Mouse (Mus musculus) 3T3-L1 (cell line): Measurements from ENCODE around the gene Kcnq1.

Source experiments
- DNase-seq: peaks from one replicate; pipeline ENCODE4 v3.0.0-alpha.2; 2015; ENCODE audit warnings: low read depth, low spot score

Gene Kcnq1

DNA sequence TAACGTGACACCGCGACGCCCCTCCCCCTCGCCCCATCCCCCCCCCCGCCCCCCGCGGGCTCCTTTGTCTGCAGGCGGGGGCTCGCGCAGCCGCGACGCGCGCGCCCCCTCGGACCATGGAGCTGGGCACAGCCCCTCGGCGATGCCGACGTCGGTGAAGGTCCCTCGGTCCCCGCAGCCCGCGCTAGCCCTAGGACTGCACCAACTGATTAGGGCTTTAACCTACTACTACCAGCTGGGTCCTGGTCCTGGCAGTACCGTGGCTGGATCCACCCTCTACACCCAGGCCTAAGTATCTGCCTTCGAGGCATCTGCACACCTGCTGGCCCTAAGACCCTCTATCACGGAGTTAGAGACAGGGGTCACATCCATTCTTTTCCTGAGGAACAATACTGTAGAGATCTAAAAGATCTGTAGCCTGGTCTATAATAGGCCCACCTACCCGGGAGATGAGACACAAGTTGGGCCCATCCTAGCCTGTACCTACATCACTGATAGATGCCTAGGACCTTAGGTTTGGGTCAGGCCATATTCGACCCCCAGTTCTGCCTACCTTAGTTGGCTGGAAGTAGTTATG is 355.2 kb downstream of the Kcnq1 start:
- no peak for DNase-seq

DNA sequence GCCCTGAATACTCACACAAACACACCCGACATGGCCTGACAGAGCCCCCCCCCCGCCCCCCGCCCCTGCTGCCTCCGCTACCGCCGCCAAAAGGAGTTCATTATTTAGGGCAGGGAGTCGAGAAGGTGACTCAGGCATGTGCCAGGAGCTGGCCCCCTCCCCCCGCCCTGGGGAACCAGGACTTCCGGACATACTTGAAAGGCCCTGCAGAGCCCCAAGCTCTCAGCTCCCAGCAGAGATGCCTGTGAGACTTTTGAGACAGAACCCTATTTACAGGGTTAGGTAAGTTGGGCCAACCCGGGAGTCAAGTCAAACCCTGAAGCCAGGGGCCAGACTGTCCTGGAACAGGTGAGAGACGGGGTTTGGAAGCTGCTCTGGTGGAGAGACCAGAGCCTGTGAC is 355.8 kb downstream of the Kcnq1 start:
- DNase-seq, result no peak

DNA sequence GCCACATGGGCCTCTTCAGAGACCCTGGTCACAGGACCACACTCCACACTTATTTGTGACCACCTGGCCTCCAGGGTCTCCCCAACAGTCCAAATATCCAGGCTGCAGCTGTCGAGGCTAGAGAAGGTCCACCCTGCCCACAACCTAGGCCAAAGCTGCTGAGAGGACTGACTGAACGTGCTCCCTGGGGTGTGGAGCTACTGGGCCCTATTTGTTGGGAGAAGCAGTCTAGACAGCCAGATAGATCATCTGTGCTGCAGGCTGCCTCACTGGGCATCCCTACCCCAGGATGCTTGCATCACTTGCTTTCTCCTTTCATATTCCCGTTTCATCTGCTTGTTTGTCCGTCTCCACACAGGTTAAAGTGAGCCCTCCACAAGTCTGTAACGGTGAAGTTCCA is 356.4 kb downstream of the Kcnq1 start:
- no peak for DNase-seq

DNA sequence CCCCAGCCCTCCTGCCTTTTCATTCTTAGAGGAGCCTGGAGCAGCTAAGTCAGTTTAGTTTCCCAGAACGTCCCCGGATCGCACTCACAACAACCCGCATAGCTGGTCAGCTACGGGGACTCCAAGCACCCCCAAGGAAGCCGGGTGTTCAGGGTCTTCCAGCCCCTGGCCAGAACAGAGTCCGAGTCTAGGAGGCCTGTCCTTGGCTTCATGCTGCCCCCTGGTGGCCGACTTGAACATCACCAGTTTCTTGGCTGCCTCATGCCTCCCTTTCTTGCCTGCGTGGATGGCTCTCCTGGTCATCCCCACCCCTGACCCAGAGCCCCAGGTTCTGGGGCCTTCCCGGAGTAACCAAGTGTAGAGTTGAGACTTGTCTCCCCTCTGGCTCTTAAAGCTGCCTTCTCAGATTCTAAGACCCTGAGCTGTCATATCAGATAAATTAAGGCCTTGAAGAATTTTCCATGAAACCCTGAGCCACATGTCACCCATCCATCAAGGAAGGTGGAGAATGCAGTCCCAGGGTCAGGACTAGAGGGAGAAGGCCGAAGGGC is 357.8 kb downstream of the Kcnq1 start:
- DNase-seq, result peak; percentile 61

DNA sequence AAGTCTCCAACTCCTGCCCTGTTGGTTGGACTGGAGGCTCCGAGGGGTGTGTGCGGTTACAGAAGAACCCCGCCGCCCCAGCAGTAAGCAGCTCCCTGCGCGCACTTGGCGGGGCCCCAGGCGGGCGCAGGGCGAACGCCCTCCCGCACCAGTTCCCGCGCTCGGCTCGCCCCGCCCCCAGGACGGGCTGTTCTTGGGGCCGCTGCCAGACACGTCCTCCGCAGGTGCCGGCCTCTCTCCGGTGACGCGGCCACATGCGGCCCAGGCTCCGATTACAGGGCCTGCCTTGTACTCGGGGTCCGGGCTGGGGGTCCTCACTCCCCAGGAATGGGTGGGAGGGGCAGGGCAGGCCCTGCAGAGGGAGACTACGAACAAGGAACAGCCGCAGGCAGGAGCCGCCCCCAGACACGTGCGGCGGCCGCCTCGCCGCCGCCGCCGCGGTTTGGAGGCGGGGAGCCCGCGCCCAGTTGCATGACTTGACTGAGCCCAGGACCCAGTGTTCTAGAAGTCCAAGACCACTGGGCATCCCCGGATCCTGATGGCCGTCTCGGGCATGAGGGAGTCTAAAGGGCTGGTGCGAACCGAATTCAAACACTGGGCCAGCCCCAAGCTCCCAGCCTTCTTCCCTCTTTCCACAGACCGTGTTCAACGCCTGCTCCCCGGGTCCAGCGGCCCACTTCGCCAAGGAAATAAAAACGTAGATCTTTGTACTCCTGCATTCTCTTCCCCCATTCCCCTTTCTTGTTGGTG is 358.8 kb downstream of the Kcnq1 start:
- no peak for DNase-seq

DNA sequence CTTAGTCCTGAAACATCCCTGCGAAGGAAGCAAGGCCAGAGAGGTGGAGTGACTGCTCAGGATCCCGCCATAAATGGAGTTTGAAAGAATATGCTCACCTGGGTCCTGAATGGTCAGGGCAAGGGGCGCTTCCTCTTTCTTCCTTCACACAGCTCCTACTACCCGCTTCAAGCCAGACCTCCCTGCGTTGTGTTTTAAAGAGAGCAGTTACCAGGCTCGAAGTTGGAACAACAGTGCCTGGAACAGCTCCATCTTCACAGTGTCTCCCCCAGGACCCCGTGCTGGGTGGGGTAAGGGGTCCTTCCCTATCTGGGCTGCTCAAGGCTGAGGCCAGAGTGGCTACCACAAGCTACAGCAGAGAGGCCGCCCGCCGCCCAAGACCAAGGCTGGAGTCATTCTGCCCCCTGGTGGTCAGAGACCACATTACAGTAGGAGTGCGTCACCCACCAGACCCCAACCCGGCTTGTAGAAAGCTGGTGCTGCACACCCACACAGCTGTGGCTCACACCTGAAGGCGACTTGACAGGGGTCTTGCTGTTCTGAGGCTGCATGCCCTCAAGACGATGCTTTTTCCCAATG is 360.0 kb downstream of the Kcnq1 start:
- DNase-seq, result peak; percentile 61

DNA sequence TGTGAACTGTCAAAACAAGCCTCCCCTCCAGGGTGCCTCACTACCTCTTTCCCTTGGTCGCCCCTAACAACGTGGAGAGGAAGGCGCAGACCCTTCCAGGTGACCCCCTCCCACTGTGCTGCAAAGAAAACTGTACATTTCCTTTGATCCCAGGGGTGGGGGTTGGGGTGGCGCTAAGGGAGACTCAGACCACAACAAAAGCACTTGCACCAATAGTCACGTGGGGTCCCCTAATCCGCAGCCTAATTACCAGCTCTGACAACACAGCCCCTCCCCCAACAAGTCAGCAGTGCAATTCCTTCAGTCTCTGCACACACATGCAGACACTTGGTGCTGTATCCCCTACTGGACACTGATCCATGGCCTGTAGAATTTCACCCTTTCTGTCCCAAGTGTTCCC is 361.6 kb downstream of the Kcnq1 start:
- DNase-seq, result no peak

DNA sequence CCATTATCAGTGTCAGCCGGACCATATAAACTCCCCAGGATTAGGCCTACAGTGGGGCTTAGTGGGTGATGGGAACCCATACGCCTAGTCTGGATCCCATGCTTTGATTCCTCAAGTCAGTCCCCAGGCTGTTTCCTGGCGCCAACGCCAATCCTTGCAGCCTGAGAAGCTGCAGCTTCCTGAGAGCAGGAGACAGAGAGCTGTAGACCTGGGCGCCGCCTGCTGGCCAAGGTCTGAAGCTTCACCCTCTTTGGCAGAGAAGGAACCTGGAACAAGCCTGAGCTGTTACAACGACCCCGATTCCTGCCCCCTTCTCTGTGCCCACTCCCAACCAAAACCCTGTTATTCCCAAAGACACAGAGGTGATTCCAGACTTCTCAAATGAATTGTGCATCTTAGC is 363.8 kb downstream of the Kcnq1 start:
- DNase-seq, result peak; percentile 74

DNA sequence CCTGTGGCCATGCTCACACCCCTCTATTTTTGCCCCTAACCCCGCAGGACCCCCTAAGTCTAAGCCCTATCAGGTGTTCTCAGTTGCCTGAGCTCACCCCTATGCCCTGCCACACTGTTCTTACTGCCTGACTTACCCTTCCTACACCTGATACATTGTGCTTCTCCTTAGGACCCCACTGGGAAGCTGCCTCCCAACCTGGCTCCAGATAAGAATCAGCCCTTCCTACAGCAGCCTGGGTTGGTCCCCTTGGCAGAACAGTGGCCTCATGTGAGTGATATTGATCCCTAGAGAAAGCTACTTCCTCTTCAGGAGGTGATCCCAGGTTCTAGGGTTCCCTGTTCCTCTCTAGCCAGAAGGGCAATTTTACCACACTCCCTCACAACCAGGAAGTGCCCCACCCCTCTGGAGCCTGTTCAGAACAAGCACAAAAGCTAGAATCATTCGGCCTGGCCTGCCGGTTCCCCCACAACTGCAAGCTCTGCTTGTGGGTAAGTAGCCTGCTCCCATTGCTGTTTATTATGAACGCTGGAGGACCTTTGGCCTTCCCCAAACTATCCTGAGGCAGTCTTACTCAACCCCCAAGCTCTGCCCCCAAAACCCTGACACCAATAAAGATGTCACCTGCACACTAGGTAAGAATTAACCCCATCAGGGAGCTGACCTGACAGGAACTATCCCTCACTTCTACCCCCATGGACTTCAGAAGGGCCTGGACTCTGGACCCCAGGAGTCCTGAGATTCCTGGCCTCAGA is 367.4 kb downstream of the Kcnq1 start, which contains the start of gene Slc22a18:
Slc22a18 (plus strand) TSS at position 390 of the 755 bp plus-strand sequence.
- no peak for DNase-seq

DNA sequence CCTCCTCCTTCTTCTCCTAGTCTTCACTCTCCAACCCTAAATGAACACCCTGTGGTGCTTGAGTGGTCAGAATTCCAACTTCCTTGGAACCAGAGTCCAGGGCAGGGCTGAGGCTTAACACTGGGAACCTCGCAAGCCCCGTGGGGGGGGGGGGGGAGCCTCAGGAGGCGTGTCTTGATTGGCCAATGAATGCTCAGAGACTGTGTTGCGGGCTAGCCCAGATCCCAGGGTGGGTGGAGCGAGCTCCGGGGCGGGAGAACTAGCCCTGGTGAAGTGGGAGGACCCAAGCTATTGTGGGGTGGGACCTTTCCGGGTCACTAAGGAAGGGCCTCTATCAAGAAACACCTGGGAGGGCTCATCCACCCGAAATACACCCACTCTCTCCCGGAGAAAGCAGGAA is 368.6 kb downstream of the Kcnq1 start:
- no peak for DNase-seq

DNA sequence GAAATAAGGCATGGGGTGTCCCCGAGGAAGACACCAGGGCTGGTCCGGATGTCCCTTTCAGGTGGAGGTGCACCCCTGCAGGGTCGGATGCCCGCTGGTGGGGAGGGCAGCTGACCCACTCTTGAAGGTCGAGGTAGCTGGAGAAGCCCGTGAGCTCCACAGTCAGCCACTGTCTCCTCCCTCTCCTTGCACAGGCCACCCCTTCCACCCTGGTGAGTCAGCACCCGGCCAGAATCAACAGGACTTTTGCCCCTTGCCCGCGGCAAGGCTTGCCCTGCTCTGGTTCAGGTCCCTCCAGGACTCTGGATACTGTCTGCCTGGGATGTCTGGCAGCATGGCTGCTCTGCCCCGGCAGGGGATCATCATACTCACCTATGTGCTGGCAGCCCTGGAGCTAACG is 369.7 kb downstream of the Kcnq1 start:
- no peak for DNase-seq
